ENCODE assay signal across 20 mouse cellular contexts in the genomic region with DNA sequence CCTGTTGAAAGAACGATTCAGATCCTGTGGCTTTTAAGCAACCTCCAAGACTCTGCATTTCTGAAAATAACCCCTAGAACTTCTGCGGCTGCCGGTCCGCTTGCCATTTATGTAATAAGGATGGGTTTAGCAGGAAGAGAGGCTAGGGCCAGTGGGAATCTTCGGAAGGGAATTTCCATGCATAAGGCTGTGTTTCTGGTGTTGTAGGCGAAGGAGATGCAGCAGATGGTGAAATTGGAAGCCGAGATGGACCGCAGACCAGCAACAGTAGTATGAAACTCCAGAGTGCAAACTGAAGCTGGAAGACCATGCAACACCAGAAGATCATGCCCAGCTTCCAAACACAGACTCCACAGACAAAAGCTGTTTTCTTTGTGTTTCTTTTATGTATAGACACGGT. TPM values are rescaled to one million over a fixed set of nuclear protein-coding genes. Genes with fewer than 3 reads are reported as not detected.
DNase-seq lines count a peak whose midpoint lies in the region; ATAC-seq lines count a peak whose summit lies in the region.
"Had no signal": no experiment of that assay in that cellular context is flagged by ENCODE, and none has a peak within 500 bp of the region (broad histone marks: within the 10 kb centered on the region; RNA-seq: fewer than 3 reads in every experiment).

No protein-coding gene starts in this region.

- DNase-seq in frontal cortex, postnatal 25 days (ENCODE audit: low spot score in 2 of 2), result no peak
- DNase-seq in layer of hippocampus, adult 9-11 months, result peak; percentile 27
- DNase-seq in layer of hippocampus, adult 18-20 months (ENCODE audit: low spot score in 2 of 2), result no peak
- DNase-seq in brain, adult 2 months (ENCODE audit: low read depth, low spot score), result peak; percentile 84
- DNase-seq in telencephalon, adult 2 months (ENCODE audit: low read depth, low spot score), result peak; percentile 64
- no peak for DNase-seq in adrenal gland, postnatal 25 days
- DNase-seq: adrenal gland, adult 2 months; adrenal gland, postnatal 10 days; adrenal gland, postnatal 36 days; cerebellum, adult 8-10 months; cerebellum, adult 9-11 months; cerebellum, postnatal 14 days; cerebellum, postnatal 36 days; embryo, embryonic 11 days had no signal

- ATAC-seq in frontal cortex, adult (ENCODE audit: low TSS enrichment), result peak; percentile 90
- ATAC-seq: forebrain, embryonic 14.5 days; forebrain, embryonic 16.5 days had no signal

RNA-seq across cellular contexts. Expression of a gene that starts 39.3 kb away (rescaled TPM):
- 10 to 100 TPM; 52.2 to 53.4 TPM for total RNA-seq in layer of hippocampus, adult 18-20 months (2021)
- not detected in 2 replicates for total RNA-seq in adrenal gland, postnatal 25 days (2021)
- total RNA-seq: adrenal gland, adult 2 months; adrenal gland, postnatal 10 days; adrenal gland, postnatal 36 days; common myeloid progenitor, adult 5-6 weeks; ES-E14; MEL had no signal

Comparison
In these comparisons a context has a peak if more than half of its experiments do, and no peak if none do; other contexts are left out.
1. DNase-seq: peak in layer of hippocampus, adult 9-11 months (single experiment), brain, adult 2 months (single experiment) and telencephalon, adult 2 months (single experiment); none in frontal cortex, postnatal 25 days (0 of 2), layer of hippocampus, adult 18-20 months (0 of 2) and adrenal gland, postnatal 25 days (single experiment).
2. RNA of a gene that starts 39.3 kb away (total RNA-seq): 52.2 to 53.4 TPM in layer of hippocampus, adult 18-20 months; not detected in adrenal gland, postnatal 25 days; every median in the first group is over 10 times any median in the second.